Mouse (Mus musculus) lung, postnatal 0 days (tissue): ENCODE measurements at regions not wholly inside any gene's neighbourhood (a gene's known extent, or its start where the extent isn't known, plus 50 kb on each side); places are given as distances from the start of the nearest gene placed in this dataset.

Experiments
- CTCF ChIP-seq: IDR thresholded peaks from 2 replicates; pipeline ENCODE4 v1.5.1; 2016; ENCODE audit warnings: antibody characterized with exemption, mild to moderate bottlenecking
- EP300 ChIP-seq: IDR thresholded peaks from 2 replicates; pipeline ENCODE4 v1.6.1; 2016; ENCODE audit warnings: antibody characterized with exemption, mild to moderate bottlenecking, control low read depth

- no peak for TF ChIP-seq CTCF
- TF ChIP-seq EP300 = no peak
These were observed 64.1 kb upstream of the Rap2b start for GRCm38 (mm10) chr3:61297290-61297689.
